Mouse (Mus musculus): Measurements from ENCODE around the gene Gm28048. TPM values are rescaled to one million over a fixed set of nuclear protein-coding genes. Genes with fewer than 3 reads are reported as not detected.

Gm28048 gene
- total RNA-seq, 2 experiments from 2014 or later = 14.2 to 25.6 TPM

DNA sequence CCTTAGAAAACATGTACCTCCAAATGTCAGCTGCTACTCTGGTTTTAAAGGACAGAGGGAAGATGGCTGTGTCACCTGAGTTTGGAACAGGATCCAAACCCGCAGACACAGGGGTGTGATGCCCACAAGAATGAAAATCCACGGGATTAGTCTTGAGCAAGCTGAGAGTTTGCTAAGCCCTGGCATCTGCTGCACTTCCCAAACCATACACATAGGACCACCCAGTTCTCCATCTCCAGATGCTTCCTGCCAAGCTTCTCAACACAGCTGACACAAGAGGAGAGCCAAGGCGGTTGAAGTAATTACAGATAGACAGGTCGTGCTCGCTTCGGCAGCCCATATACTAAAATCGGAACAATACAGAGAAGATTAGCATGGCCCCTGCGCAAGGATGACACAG lies 113.3 kb downstream of the Gm28048 start:
- ATAC-seq (replicated peaks; ENCODE audit: low FRiP score, poor library complexity, severe bottlenecking) = no peak

DNA sequence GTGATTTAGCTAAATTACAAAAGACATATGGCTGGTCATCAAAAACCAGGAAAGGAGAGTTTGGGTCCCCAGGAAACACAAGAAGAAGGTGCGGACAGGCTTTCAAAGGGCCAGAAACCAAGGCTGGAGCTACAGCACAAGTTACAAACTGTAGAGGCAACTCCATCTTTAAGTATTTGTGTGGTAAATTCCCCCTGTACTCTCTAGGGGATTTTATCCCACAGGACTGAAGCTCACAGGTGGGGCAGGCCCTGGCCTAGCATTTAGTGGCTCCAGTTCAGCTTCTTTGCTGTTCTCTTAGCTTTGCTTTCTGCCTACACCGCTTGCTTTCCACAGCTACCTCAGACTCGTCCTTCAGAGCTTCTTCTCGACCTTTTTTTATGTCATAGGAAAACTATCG lies 114.2 kb downstream of the Gm28048 start:
- ATAC-seq (replicated peaks; ENCODE audit: low FRiP score, poor library complexity, severe bottlenecking) = no peak

DNA sequence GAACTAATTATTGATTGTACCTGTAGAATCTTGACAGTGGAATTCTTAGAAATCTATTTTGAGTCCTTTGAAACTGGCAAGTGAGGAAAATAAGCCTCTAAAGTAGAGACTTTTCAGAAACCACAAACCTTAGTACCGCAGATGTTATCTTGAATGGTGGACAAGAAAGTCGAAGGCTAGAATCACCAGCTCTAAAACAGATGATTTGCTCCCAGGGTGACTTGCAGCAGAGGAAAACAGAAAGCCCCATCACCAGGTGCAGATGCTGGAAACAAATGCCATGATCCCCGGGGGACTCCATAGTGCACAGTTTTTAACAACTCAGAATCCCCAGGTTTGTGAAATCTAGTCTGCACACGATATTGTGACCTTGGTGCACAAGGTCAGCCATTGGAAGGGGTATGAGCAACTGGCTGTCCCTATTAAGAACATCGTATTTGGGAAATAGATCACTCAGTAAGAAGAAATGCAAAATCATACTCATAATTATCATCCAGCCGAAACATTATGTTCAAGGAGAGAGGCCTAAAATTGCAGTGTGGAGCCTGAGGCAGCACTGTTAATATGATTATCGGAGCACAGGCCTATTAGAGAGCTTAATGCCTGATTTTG lies 116.1 kb downstream of the Gm28048 start:
- ATAC-seq (replicated peaks; ENCODE audit: low FRiP score, poor library complexity, severe bottlenecking) = no peak

DNA sequence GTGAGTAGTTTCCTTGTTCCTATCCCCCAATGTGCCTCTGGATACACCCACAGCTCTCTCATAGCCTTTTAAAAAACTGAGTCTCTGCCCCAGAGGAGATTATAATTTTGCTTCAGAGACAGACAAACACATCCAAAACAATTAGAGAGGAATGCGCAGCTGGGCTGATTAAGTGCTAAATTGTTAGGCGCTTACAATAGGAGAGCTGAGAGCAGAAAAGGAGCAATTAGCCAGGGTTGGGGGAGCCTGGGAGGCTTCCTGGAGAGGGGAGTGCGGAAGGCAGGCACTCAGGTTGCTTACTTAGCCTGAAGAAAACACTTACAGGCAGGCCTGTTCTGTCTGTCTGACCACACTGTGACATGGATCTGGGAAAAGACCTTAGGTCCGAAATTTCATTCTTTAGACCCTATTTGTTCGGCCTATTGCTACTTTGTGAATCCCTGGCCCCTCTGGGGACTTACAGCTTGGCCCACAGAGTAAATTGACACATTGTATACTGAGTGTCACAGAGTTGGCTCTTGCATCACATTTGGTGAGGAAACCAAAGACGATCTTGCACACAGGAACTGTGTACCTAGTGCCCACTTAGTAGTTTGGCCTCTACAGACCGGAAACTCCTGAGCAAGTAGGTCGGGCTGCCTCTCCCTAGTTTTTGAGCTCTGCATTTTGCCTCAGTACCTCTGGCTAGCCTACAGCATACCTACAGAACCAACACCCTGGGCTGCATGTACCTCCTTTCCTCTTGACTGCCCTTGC lies 117.4 kb downstream of the Gm28048 start:
- ATAC-seq (replicated peaks; ENCODE audit: low FRiP score, poor library complexity, severe bottlenecking) = no peak

DNA sequence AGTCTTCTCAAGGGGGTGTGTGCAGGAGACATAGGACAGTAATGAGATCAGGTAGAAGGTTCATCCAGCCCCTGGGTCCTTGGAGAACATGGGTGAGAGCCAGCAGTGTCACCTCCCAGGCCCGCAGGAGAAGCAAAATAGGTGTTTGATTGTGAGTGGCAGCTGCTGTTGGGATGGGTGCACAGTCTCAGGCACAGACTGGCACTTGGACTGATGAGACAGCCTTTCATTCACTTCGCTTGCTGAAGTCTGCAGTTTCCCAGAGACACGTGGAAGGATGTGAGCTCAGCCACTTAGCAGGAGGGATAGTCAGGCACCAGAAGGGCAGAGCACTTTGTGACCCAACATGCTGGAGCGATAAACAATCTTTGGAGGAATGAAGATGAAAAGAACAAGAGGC lies 118.3 kb downstream of the Gm28048 start:
- no peak for ATAC-seq (replicated peaks; ENCODE audit: low FRiP score, poor library complexity, severe bottlenecking)

DNA sequence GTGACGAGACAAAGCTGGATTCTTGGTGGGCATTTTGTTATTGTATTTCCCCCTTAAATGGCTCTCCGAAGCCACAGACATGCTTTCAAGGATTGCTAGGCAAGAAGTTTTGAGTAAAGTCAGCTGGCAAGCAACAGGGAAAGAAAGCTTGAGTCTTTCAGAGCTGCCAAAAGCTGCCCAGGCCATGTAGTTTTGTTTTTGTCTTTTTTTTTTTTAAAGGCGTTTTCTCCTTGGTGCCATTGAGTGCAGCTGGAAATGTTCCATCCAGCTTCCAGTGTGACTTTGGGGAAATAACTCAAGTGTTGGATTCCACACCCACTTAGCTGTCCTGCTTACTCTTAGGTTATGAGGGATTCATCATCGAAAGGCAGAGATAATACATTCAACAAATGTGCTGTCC lies 120.6 kb downstream of the Gm28048 start:
- no peak for ATAC-seq (replicated peaks; ENCODE audit: low FRiP score, poor library complexity, severe bottlenecking)

DNA sequence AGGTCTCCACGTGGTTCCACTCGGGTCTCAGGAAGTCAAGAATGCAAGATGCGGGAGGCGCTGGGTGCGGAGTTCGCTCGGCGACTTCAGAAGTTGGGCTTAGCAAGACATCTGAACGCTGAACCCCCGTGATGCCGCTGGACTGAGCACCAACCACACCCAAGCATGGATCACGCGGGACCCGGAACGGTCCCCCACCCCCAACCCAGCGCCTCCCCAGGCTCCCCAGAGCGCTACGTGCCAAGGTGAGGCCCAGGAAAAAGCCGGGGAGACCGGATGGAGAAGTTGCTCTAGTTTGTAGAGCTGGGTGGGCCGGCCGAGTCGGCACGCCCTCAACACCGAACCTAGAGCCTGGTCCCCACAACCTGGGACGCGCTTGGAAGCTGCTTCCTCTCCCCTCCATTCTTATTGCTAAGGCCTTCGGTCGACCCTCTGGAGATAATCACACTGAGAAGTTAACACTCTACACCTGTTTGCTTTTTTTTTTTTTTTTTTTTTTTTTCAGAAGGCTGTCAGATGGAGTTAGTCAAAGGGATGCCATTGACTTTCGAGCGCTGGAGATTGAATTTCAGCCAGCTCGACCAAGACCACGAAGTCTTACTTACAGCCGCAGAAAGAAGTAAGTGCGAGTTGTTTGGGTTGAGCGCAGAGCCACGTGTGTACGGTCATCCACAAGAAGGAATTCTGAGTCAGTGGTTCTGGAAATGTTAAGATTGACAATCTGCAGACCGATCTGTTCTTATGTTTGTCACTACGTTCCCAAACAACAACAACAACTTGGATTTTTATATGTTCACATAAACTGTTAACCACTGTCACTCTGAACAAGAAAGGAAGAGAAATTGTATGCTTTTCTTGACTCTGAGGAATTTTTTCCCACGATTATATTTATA lies 121.3 kb downstream of the Gm28048 start, which contains the start of gene B3gnt2:
TSS of gene B3gnt2 (minus strand) at position 627 of the 893 bp plus-strand sequence.
- peak; percentile 23 for ATAC-seq (replicated peaks; ENCODE audit: low FRiP score, poor library complexity, severe bottlenecking)

DNA sequence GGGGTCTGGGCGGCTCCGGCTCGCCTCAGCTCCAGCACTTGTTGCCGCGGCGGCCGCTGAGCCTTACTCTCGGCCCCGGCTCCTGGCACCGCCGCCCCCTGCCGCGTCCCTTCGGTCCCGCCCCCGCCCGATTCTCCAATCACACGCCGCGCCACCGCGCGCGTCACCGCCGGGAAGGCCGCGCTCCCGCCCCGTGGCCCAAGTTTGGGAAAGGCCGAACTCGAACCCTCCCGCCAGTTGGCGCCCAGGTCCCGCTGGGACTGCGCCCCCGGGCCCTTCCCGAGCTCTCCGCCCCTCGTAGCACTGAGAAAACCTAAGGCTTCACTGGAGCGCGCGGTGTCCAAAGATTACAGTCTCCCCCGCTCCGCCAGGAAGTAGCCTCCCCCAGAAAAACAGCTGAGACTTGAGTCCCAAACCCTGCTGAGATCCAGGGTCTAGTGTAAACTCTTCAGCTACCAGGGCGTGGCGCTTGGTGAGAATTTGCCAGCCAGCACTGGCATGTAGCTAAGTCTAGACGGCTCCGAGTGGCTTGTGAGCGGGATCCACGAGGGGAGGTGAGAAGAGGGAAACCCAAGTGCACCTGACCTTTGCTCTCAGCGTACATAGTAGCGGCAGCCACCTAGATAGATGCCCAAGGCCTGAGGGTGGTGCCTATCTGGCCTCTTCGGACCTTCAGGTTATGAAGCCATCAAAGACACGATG lies 122.1 kb downstream of the Gm28048 start:
- ATAC-seq (replicated peaks; ENCODE audit: low FRiP score, poor library complexity, severe bottlenecking) = peak; percentile 76

DNA sequence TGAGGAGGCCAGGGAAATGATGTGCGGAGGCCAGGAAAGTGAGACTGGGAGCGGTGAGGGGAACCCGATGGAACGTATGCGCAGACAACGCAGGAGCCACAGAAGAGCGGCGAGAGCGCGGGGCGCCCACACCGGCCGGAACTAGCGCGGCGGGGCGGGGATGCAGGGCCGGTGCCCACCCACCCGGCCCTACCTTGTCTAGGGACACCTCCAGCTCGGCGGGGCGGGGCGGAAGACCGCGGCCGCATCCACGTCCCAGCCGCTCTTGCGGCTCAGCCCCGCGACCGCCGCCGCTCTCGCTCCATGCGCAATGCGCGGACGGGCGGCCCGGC lies 122.6 kb downstream of the Gm28048 start:
- peak; percentile 6; the same call in 1 of the 2 replicates for ATAC-seq (replicated peaks; ENCODE audit: low FRiP score, poor library complexity, severe bottlenecking)

DNA sequence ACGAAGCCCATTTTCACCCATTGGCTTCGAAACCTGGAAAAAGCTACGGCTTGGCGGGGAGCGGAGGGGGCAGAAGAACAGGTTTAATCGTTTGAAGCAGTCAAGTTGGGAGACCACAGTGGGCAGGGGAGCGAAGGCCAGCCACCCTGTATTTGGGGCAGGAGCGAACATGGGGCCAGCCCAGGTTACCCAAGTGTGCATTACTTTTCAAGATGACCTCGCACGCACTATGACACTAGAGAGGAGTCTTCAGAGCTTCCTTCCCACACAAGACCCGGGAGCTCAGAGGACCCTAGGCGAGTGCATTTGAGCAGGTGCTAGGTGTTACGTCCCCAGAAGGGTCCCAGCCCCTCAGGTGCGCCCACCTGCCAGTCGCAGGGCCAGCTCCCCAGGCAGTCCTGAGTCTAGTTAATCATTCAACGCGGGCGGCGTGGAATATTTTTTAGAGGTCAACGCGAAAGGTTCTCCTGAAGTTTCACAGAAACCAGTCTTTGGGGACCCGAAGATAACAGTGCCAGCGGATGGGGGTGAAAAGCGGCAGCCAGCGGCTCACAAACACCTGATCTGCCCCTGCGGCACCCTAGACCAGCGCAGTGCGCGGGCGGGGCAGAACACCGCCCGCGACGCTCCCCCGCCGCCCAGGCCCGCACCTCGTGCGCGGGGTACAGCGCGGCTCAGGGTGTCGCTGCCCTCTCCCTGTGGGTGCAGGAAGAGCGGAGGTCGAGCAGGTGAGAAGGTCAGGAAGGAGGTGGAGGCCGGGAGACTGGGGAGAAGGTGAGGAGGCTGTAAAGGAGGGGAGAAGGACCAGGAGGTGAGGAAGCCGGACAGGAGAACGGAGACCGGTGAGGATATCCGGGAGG lies 123.2 kb downstream of the Gm28048 start:
- ATAC-seq (replicated peaks; ENCODE audit: low FRiP score, poor library complexity, severe bottlenecking) = peak; percentile 50

DNA sequence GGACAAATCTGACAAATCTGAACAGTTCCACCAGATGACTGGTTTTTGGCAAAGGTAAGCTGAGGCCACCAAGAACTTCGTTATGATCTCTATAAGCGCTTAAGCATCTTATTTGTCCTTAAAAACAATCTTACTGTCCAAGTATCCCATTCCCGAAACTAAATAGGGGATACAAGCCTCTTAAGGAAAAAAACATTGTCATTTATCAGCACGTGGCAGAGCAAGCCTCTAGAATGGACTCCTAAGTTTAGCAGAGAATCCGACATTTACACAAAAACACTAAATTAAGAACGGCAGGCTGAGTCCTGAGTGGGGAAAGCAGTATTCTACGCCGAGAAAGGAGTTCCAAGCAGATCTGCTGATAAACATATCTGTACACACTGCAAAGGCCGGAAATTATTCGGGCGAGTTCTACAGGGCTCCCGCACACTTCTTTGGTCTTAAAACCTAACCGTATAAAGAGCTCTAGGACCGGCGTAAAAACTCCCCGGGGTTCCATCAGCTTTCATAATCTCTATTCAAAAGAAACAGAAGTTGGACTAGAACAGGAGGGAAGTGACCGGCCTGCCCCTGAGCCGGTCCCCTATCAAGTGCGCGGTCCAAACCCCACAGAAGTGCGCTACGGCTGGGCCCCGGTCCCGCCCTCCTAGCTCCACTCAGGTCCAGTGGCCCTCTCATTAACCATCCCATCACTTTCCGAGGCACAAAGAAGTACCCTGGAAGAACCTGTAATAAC lies 124.0 kb downstream of the Gm28048 start:
- ATAC-seq (replicated peaks; ENCODE audit: low FRiP score, poor library complexity, severe bottlenecking) = no peak

DNA sequence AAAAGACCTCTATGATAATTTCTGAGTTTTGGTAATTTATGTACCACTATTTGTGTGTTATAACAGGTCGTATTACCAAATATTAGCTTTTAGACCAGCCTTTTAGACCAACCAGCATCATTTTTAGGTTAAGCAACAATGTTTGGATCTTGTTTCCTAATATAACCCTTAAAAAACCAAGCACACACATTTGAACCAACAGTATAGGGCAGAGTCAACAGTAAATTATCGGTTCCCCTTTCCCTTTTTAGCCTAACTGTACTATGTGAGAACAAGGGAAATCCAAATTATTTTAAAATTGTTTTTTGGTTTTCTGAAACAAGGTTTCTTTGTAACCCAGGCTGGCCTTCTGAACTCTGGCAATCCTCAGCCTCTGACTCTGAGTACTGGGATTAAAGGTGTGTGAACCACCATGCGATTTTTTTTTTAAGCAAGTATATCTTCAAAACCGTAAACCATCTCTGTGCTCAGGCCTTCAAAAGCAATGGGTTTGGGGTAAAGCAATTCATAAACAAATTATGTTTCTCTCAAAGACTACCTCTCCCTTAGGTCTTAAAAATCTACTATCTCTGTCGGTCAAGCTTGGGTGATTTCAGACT lies 124.7 kb downstream of the Gm28048 start:
- no peak for ATAC-seq (replicated peaks; ENCODE audit: low FRiP score, poor library complexity, severe bottlenecking)

DNA sequence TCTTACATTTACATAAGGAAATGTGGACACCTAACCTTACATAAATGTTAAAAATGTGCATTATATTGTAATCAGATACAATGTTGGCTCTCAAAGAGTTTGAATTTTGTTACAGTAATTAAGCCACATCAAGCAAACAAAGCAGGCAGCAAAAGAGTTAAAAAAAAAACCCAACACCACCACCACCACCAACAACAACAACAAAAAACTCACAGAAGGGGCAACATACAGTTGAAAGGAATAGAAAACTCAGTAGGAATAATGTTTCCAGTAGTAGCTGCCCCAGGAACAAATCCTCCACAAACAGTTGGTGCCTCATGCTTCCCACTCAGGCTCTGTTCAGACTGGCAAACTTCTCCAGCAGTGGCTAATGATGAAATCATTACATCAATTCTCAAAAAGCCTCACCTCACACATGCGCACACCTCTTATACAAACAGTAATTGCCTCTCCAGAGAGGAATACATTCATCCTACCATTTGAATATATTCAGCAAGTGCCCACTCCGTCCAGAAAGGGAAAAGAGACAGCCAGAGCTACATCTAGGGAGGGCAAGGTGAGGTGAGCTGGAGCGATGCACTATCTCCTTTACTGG lies 125.4 kb downstream of the Gm28048 start:
- ATAC-seq (replicated peaks; ENCODE audit: low FRiP score, poor library complexity, severe bottlenecking) = no peak

DNA sequence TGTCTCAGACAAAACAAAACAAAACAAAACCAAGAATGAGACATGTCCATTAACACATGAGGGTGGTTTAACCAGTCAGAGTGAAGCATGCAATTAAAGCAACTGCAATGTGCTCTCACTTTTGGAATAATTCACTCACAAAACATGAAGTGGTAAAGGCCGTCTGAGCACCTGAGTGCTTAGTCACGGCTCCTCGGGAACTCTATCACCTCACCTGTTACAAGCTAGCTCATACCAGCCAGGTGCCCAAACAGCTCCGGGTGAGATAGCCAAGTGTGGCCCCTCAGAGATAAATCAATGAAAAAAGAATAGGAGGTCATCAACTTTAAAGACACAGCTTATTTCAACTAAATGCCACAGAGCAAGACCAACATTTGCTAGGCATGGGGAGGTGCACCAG lies 127.3 kb downstream of the Gm28048 start:
- ATAC-seq (replicated peaks; ENCODE audit: low FRiP score, poor library complexity, severe bottlenecking) = no peak

DNA sequence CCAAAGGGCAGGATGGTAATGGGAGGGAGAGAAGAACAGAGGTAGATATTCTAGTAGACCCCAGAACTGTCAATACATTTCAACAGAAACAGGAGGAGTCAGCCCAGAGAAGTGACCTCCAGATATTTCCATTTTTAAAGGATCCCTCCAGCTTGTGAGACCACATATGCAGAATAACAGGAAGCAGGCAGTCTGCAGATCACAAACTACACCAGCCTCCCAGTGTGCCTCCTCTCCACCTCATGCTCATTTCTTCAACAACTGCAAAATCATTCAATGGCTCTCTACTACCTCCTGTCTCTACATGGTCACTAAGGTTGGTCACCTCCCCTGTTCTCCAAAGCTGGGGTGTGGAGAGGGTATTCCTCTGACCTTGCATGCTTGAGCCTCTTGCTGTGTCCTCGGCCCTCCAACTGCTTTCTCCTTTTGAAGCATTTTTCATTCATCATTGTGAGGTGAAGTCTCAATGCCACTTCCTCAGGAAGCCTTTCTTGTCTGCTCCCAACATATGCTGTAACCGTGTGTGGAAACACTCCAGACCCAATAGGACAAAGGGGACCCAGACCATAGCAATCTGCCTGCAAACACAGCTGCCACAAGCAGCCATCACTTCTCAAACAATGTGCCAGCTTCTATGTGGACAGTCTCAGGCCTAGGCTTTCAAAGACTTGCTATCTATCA lies 128.3 kb downstream of the Gm28048 start:
- no peak for ATAC-seq (replicated peaks; ENCODE audit: low FRiP score, poor library complexity, severe bottlenecking)

DNA sequence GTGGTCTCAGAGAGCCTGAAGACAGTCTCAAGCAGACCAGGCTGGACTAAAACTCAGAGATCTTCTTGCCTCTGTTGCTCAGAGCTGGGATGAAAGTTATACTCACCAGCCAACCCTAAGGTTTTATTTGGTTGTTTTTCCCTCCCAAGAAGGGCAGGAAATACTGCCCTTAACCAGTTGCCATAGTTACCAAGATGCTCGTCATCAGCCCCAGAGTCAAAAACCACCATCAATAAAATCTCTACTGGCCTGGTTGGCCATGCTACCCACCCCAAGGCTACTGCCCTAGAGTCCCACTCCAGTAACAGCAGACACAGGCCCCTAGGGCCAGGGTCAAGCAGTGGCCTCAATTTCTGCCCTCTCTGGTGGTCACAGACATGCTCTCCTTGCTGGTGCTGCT lies 129.4 kb downstream of the Gm28048 start:
- ATAC-seq (replicated peaks; ENCODE audit: low FRiP score, poor library complexity, severe bottlenecking) = no peak

DNA sequence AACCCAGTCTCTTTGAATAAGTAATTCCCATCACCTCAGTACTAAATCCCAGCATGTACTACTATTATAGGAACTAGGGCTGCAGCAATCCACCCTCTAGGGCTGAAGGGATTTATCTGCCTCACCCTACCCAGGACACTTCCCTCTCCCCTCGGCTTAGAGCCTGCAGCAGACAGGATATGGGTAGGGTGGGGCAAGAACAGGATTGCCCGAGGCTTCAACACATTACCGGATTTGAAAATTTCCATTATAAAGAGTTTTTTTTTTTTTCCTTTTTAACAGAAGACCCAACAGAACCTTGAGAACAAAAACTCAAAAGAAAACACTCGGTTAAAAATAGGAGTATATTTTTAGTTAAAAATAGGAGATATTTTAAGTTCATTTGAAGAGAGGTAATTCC lies 130.5 kb downstream of the Gm28048 start:
- no peak for ATAC-seq (replicated peaks; ENCODE audit: low FRiP score, poor library complexity, severe bottlenecking)

Measured in erythroblast, adult 5-6 weeks (primary cell).